Mouse (Mus musculus) testis, adult 2 months (tissue): ENCODE measurements at regions not wholly inside any gene's neighbourhood (a gene's known extent, or its start where the extent isn't known, plus 50 kb on each side); places are given as distances from the start of the nearest gene placed in this dataset.

Experiments used
- H3K27ac ChIP-seq: fragments of 200-500 bp; 2 replicates; pipeline ENCODE4 v1.5.1; 2012; ENCODE audit warnings: low read depth, low read length; ENCODE audit not compliant: control insufficient read depth, insufficient read depth
- H3K27me3 ChIP-seq: fragments of 200-500 bp; 2 replicates; pipeline ENCODE4 v1.6.1; 2012; ENCODE audit warnings: mild to moderate bottlenecking, low read length, moderate library complexity; ENCODE audit not compliant: control insufficient read depth, insufficient read depth
- H3K36me3 ChIP-seq: fragments of 200-500 bp; 2 replicates; pipeline ENCODE4 v1.6.1; 2012; ENCODE audit warnings: mild to moderate bottlenecking, low read length; ENCODE audit not compliant: control insufficient read depth, insufficient read depth
- H3K4me1 ChIP-seq: fragments of 200-500 bp; 2 replicates; pipeline ENCODE4 v1.6.1; 2012; ENCODE audit warnings: low read length; ENCODE audit not compliant: control insufficient read depth, insufficient read depth
- H3K4me3 ChIP-seq: fragments of 200-500 bp; 2 replicates; pipeline ENCODE4 v1.5.1; 2012; ENCODE audit warnings: low read depth, mild to moderate bottlenecking, low read length, moderate library complexity, mixed read lengths; ENCODE audit not compliant: control insufficient read depth
- CTCF ChIP-seq: fragments of 200-500 bp; IDR thresholded peaks from 2 replicates; pipeline ENCODE4 v1.5.1; 2012; ENCODE audit warnings: low read depth, mild to moderate bottlenecking, inconsistent platforms, low read length, moderate library complexity; ENCODE audit not compliant: control insufficient read depth, insufficient read depth, insufficient replicate concordance
- POLR2A ChIP-seq: fragments of 200-500 bp; IDR thresholded peaks from 2 replicates; pipeline ENCODE4 v1.6.1; 2012; ENCODE audit warnings: low read depth, mild to moderate bottlenecking, inconsistent platforms, low read length, moderate library complexity; ENCODE audit not compliant: control insufficient read depth

GRCm38 (mm10) chr15:88175991-88176390 lies 424.1 kb upstream of the Zdhhc25 start:
- Histone ChIP-seq H3K4me3 (no peak overlapping the region), H3K4me1 (no peaks in the 10 kb centered on the region), H3K27me3 (no peaks in the 10 kb centered on the region), H3K36me3 (no peaks in the 10 kb centered on the region), H3K27ac (no peak overlapping the region)
- TF ChIP-seq POLR2A: no peak
- no peak for TF ChIP-seq CTCF

DNA sequence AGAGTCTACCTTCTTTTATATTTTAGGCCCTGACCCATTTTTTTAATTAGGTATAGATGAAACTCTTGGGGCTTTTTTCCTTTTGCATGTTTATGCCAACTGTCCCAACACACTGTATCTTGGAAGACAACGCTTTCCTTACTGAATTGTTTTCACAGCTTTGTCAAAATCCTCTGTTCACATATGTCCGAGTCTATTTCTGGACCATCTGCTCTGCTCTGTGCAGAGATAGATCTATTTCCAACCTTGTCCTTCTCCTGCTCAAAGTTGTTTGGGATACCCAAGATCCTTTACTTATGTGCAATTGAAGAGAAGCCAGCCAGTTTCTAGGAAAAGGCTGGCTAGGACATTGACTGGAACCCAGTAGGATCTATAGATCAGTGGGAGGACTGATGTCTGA lies 403.6 kb upstream of the Zdhhc25 start:
- H3K36me3 ChIP-seq: no peaks in the 10 kb centered on the region
- no peak overlapping the region for H3K27ac ChIP-seq
- H3K27me3 ChIP-seq: no peaks in the 10 kb centered on the region
- no peak for TF ChIP-seq CTCF
- no peak for TF ChIP-seq POLR2A
- H3K4me1 ChIP-seq: no peaks in the 10 kb centered on the region
- no peak overlapping the region for H3K4me3 ChIP-seq

- TF ChIP-seq CTCF: no peak
- Histone ChIP-seq H3K4me3 (no peak overlapping the region), H3K27ac (no peak overlapping the region), H3K4me1 (no peaks in the 10 kb centered on the region), H3K36me3 (no peaks in the 10 kb centered on the region), H3K27me3 (no peaks in the 10 kb centered on the region)
These were observed 397.4 kb upstream of the Zdhhc25 start for GRCm38 (mm10) chr15:88202736-88203135.

DNA sequence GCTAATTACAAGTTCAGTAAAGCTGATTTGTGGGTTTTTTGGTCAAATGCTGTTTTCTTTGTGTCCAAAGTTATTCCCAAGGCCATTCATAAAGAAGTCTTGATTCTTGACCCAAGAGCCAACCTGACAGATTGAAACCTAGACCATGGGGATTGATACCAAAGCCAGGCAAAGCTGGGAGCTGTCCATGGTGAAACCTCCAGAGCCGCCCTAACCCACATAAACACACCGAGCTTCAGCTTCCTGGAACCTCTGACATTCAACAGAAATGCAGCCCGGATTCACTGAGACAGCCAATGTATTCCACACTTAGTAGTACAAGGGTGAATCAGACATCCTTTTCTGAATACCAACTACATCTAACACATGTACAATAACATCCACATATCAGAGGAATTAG lies 386.7 kb upstream of the Zdhhc25 start:
- Histone ChIP-seq H3K27ac (no peak overlapping the region), H3K27me3 (no peaks in the 10 kb centered on the region), H3K4me3 (no peak overlapping the region), H3K36me3 (no peaks in the 10 kb centered on the region), H3K4me1 (no peaks in the 10 kb centered on the region)
- TF ChIP-seq CTCF (no peak), POLR2A (no peak)

DNA sequence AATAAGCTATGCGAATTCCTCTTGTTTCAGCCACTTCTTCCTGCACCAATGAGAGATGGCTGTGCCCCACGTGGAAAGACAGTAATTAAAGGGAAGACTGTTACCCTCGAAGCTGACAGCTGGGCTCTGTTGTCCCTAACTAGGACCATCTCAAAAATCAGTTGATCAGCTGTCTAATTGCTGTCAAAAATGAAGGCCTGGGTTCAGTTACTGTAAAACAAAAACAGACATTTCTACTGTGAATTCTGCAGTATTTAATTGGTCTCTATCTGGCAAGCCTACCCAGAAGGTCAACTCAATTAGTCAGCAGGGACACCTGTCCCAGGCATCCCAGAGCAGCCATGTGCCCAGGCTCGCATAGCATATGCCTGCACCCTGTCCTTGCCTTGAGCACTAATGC lies 385.8 kb upstream of the Zdhhc25 start:
- no peaks in the 10 kb centered on the region for H3K27me3 ChIP-seq
- H3K27ac ChIP-seq: no peak overlapping the region
- H3K36me3 ChIP-seq: no peaks in the 10 kb centered on the region
- H3K4me1 ChIP-seq: no peaks in the 10 kb centered on the region
- no peak overlapping the region for H3K4me3 ChIP-seq
- TF ChIP-seq CTCF: no peak
- TF ChIP-seq POLR2A: no peak

GRCm38 (mm10) chr15:88229456-88229855 lies 370.6 kb upstream of the Zdhhc25 start:
- H3K27me3 ChIP-seq: no peaks in the 10 kb centered on the region
- no peak for TF ChIP-seq CTCF
- TF ChIP-seq POLR2A: no peak

DNA sequence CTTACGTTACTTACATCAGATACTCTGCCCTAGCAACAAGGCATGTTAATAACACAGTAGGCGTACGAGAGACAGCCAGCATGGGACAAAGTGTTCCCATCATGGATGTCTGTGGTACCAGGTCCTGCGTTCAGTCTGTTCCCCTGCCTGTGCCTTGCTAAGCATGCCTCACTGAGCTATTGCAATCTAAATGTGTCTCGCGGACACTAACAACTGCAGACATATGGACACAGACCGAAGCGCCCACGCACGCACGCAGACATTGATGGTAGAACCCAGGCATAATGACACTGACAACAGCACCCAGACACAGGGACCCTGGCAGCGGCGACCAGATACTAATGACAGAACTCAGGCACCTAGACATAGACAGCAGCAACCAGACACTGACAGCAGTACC lies 355.5 kb upstream of the Zdhhc25 start:
- no peak for TF ChIP-seq CTCF
- no peak for TF ChIP-seq POLR2A
- no peaks in the 10 kb centered on the region for H3K36me3 ChIP-seq
- peaks cover 3% of the 10 kb centered on the region; the same call in 1 of the 2 replicates for H3K4me1 ChIP-seq
- no peaks in the 10 kb centered on the region for H3K27me3 ChIP-seq
- H3K4me3 ChIP-seq: no peak overlapping the region
- no peak overlapping the region for H3K27ac ChIP-seq

More at GRCm38 (mm10) chr15:88229456-88229855, 370.6 kb upstream of the Zdhhc25 start:
- no peaks in the 10 kb centered on the region for H3K36me3 ChIP-seq
- no peak overlapping the region for H3K27ac ChIP-seq
- no peak overlapping the region for H3K4me3 ChIP-seq
- no peaks in the 10 kb centered on the region for H3K4me1 ChIP-seq

DNA sequence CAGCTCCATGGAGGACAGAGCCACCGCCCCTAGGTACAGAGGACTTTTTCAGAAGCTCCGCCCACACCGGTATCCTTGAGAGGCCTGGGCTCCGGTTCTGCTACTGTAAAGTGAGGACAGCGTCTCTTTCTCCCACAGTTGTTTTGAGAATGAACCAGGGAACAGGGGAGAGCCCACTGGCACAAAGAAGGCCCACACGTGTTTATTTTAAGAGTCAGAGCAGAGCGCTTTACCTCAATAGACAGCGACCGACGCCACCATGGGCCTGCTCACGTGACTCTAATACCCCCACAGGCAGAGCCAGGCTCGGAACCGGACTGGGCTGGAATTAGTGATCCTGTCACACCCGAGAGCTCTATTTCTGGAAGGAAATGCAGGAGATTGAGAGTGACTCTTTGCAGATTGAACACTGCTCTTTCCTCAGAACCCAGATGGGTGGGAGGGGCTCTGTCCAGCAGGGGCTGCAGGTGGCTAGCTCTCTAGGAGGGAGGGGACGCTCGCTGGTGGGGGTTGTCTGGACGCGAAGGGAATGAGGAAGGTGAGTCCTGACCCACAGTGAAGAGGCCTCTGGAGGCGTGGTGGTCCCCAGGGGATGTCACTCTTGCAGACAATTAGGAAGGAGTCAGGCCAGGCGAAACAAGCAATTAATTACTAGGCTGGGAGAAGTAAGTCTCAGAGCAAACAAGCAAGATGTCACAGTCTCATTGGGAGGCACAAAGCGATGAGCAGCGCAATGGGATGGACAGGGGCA lies 354.4 kb upstream of the Zdhhc25 start:
- Histone ChIP-seq H3K4me1 (peaks cover 3% of the 10 kb centered on the region; the same call in 1 of the 2 replicates), H3K36me3 (no peaks in the 10 kb centered on the region), H3K4me3 (0 out of 2 replicates have a peak overlapping the region, but pooled peaks have one; percentile 2), H3K27me3 (no peaks in the 10 kb centered on the region), H3K27ac (no peak overlapping the region)
- TF ChIP-seq CTCF (no peak), POLR2A (no peak)
